Mouse (Mus musculus): ENCODE results near the gene Khdc3. TPM values are rescaled to one million over a fixed set of nuclear protein-coding genes. Genes with fewer than 3 reads are reported as not detected.
"Not testable (repeated sequence)": the region's sequence is repeated elsewhere in the genome, so short reads cannot be mapped to it uniquely, and the experiment has no call there.

The Khdc3 gene
- polyA plus RNA-seq, 1 experiment from 2014 or later: not detected

DNA sequence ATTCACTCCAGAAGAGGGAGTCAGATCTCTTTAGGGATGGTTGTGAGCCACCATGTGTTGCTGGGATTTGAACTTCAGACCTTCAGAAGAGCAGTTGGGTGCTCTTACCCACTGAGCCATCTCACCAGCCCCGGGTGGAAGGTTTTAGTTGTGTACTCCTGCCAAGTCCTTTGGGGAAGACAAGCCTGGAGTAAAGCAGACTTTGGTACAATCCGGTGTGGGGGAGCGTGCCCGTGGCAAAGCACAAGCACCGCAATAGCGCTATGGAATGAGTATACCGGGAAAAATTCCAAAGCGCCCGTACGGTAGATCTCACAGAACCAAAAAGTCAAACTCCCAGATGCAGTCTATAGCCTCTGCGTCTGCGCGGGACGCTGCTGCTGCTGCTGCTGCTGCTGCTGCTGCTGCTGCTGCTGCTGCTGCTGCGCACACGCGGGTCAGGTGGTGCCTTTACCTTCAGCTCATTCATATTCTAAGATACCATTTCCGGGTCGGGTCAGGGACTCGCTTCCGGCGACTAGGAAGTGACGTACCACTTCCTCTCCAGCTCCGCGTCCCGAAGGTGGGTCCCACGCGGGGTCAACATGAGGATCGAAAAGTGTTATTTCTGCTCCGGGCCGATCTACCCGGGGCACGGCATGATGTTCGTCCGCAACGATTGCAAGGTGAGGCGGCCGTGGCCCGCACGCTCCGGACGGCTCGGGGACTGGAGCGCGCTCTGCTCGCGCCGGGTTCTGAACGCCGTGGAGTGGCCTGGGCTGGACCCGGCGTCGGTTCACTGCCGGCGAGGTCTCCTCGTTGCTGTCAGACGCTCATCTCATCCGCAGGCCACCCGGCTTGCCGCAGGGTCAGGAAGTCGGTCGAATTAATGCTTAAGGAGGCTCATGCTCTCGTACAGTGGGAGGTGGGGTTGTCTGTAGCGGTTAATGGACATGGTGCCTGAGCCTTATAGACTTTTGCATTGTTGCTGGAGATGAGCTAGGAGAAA lies 11.6 kb downstream of the Khdc3 start, which contains the start of gene Rsl24d1:
Gene Rsl24d1, plus strand, starts transcription at position 508 of the 988 bp plus-strand sequence.
- Histone ChIP-seq H3K27me3 (ENCODE audit: control insufficient read depth, insufficient read depth, low read length) (no peaks in the 10 kb centered on the region), H3K4me1 (ENCODE audit: control insufficient read depth, insufficient read depth, low read length) (peaks cover 6% of the 10 kb centered on the region; the same call in 1 of the 2 replicates), H3K9me3 (ENCODE audit: control insufficient read depth, low read length) (no peaks in the 10 kb centered on the region), H3K4me2 (peak within 1 kb of the TSS; percentile 62), H3K36me3 (ENCODE audit: control insufficient read depth, insufficient read depth, low read length) (peaks cover 10% of the 10 kb centered on the region), H3K9ac (ENCODE audit: low read length) (peak within 1 kb of the TSS; percentile 84), H3K4me3 (ENCODE audit: low read depth, low read length) (peak within 1 kb of the TSS; percentile 97), H3K27ac (ENCODE audit: low read depth, low read length) (peak within 1 kb of the TSS; percentile 7; the same call in 1 of the 2 replicates)
- ATAC-seq (ENCODE audit: low FRiP score) (peak; percentile 98), DNase-seq (ENCODE audit: low spot score, missing footprints) (peak; percentile 96)
- WGBS: under 1% methylated on average over 64 of the region's 64 CpGs

DNA sequence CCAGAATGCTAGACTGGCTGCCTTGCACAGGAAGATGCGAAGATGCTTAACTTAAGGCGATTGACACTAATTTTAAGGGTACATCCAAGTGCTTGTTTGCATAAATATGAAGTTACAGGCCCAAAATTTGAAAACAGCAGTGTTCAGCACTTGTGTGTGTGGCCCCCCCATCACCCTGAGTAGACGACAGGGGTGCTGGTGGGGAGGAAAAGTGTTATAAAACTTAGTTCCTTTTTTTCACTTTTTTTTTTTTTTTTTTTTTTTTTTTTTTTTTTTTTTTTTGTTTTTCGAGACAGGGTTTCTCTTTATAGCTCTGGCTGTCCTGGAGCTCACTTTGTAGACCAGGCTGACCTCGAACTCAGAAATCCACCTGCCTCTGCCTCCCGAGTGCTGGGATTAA lies 15.1 kb downstream of the Khdc3 start:
- 83% methylated on average over 6 of the region's 6 CpGs for WGBS
- not testable (repeated sequence) for ATAC-seq (ENCODE audit: low FRiP score); H3K27ac ChIP-seq (ENCODE audit: low read depth, low read length)

DNA sequence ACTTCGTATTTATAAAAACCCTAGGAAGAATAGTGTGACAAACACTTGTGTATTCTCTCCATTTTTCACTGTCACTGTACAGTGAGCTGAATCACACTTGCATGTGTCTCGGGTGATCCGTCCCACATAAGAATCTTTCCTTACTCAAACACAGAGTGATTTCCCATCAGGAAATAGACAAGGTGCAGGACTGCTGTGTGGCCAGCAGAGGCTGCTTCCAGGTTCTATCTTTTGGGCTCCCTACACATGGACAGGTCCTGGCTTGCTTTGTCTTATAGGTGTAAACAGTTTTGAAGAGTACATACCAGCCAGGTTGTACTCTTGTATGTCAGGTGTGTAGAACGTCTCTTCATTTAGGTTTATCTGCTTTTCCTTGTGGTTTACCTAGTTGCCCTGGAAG lies 16.4 kb downstream of the Khdc3 start:
- Histone ChIP-seq H3K4me2 (no peak overlapping the region), H3K9ac (ENCODE audit: low read length) (no peak overlapping the region), H3K27ac (ENCODE audit: low read depth, low read length) (no peak overlapping the region), H3K4me1 (ENCODE audit: control insufficient read depth, insufficient read depth, low read length) (peaks cover 6% of the 10 kb centered on the region; the same call in 1 of the 2 replicates), H3K9me3 (ENCODE audit: control insufficient read depth, low read length) (no peaks in the 10 kb centered on the region), H3K27me3 (ENCODE audit: control insufficient read depth, insufficient read depth, low read length) (no peaks in the 10 kb centered on the region), H3K4me3 (ENCODE audit: low read depth, low read length) (no peak overlapping the region), H3K36me3 (ENCODE audit: control insufficient read depth, insufficient read depth, low read length) (peaks cover 20% of the 10 kb centered on the region)
- WGBS: 90% methylated on average over 4 of the region's 4 CpGs
- DNase-seq (ENCODE audit: low spot score, missing footprints) (no peak), ATAC-seq (ENCODE audit: low FRiP score) (no peak)

More for the DNA sequence above, 15.1 kb downstream of the Khdc3 start:
- not testable (repeated sequence) for H3K4me3 ChIP-seq (ENCODE audit: low read depth, low read length); DNase-seq (ENCODE audit: low spot score, missing footprints); H3K9ac ChIP-seq (ENCODE audit: low read length); H3K4me1 ChIP-seq (ENCODE audit: control insufficient read depth, insufficient read depth, low read length); H3K9me3 ChIP-seq (ENCODE audit: control insufficient read depth, low read length); H3K27me3 ChIP-seq (ENCODE audit: control insufficient read depth, insufficient read depth, low read length); H3K4me2 ChIP-seq
- peaks cover 20% of the 10 kb centered on the region for H3K36me3 ChIP-seq (ENCODE audit: control insufficient read depth, insufficient read depth, low read length)

DNA sequence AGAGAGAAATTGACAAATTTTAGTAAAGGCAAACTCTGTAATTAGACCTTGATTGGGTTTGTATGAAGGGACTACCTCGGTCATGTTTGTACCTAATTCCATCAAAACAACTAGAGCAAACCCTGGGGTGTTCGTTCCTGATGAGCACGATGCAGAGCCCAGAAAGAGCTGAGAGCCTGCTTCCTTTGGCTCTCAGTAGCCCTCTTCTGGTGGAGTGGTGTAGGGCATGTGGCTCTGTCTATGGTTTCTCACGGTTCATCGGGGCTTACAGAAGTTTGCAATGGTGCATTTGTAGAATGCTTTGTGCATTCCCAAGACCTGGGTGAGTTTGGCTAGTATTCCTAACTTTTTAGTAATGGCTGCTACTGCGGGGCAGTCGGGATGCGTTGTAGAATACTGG lies 20.1 kb downstream of the Khdc3 start:
- Histone ChIP-seq H3K4me1 (ENCODE audit: control insufficient read depth, insufficient read depth, low read length) (no peaks in the 10 kb centered on the region), H3K27me3 (ENCODE audit: control insufficient read depth, insufficient read depth, low read length) (no peaks in the 10 kb centered on the region), H3K9me3 (ENCODE audit: control insufficient read depth, low read length) (no peaks in the 10 kb centered on the region), H3K4me2 (no peak overlapping the region), H3K27ac (ENCODE audit: low read depth, low read length) (no peak overlapping the region), H3K36me3 (ENCODE audit: control insufficient read depth, insufficient read depth, low read length) (peaks cover 24% of the 10 kb centered on the region), H3K9ac (ENCODE audit: low read length) (no peak overlapping the region), H3K4me3 (ENCODE audit: low read depth, low read length) (no peak overlapping the region)
- DNase-seq (ENCODE audit: low spot score, missing footprints) (no peak), ATAC-seq (ENCODE audit: low FRiP score) (no peak)
- 78% methylated on average over 8 of the region's 8 CpGs for WGBS

DNA sequence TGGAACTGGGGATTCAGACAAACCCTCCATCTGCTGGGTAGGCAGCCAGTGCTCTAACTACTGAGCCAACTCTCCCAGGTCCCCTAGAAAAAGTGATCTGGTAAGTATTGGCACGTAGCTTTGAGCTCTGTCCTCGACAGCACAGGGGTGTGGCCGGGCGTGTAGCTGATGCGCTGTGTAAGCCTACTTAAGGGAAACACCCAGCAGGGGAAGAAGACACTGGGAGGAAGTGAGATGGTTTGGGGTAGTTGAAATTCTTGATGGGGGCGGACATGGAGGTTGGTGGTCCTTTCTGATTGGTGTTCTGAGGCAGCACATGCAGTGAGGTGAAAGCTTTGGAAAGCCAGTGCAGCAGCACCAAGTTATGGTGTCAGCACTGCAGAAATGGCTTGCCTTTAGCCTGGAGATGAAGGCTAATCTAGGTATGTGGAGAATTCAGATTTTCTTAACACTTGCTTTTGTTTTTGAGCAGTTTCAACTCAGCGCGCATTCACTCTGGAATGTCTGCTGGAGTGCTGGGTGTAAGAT lies 23.5 kb downstream of the Khdc3 start:
- Histone ChIP-seq H3K4me2 (no peak overlapping the region), H3K4me1 (ENCODE audit: control insufficient read depth, insufficient read depth, low read length) (0 out of 2 replicates have a peak, but pooled peaks cover 3% of the 10 kb centered on the region), H3K4me3 (ENCODE audit: low read depth, low read length) (no peak overlapping the region), H3K27me3 (ENCODE audit: control insufficient read depth, insufficient read depth, low read length) (no peaks in the 10 kb centered on the region), H3K9me3 (ENCODE audit: control insufficient read depth, low read length) (no peaks in the 10 kb centered on the region), H3K36me3 (ENCODE audit: control insufficient read depth, insufficient read depth, low read length) (peaks cover 14% of the 10 kb centered on the region), H3K9ac (ENCODE audit: low read length) (no peak overlapping the region), H3K27ac (ENCODE audit: low read depth, low read length) (no peak overlapping the region)
- ATAC-seq (ENCODE audit: low FRiP score) (no peak), DNase-seq (ENCODE audit: low spot score, missing footprints) (no peak)
- 88% methylated on average over 8 of the region's 8 CpGs for WGBS

DNA sequence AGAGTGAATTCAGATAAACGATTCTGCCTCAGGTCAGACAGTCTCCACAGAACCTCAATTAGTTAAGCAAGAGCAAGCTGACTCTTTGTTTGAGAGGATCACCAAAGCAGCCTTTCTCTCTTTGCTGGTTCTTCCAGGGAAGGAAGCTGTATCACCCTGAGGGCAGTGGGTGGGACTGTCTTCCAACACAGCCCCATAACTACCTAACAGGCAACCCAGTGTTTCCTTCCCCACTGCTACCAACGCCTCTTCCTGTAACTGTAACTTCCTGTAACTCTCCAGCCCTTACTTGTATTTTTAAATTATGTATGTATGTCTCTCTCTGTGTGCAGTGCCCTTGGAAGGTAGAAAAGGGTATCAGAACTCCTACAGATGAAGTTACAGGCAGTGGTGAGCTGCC lies 25.8 kb downstream of the Khdc3 start:
- H3K36me3 ChIP-seq (ENCODE audit: control insufficient read depth, insufficient read depth, low read length): peaks cover 8% of the 10 kb centered on the region; the same call in 1 of the 2 replicates
- DNase-seq (ENCODE audit: low spot score, missing footprints) (no peak), ATAC-seq (ENCODE audit: low FRiP score) (no peak)
- H3K4me3 ChIP-seq (ENCODE audit: low read depth, low read length): no peak overlapping the region
- H3K9ac ChIP-seq (ENCODE audit: low read length): no peak overlapping the region
- H3K27ac ChIP-seq (ENCODE audit: low read depth, low read length): no peak overlapping the region
- no peak overlapping the region for H3K4me2 ChIP-seq
- no peaks in the 10 kb centered on the region for H3K9me3 ChIP-seq (ENCODE audit: control insufficient read depth, low read length)
- no peaks in the 10 kb centered on the region for H3K27me3 ChIP-seq (ENCODE audit: control insufficient read depth, insufficient read depth, low read length)
- 0 out of 2 replicates have a peak, but pooled peaks cover 3% of the 10 kb centered on the region for H3K4me1 ChIP-seq (ENCODE audit: control insufficient read depth, insufficient read depth, low read length)
- 94% methylated on average over 2 of the region's 2 CpGs for WGBS

DNA sequence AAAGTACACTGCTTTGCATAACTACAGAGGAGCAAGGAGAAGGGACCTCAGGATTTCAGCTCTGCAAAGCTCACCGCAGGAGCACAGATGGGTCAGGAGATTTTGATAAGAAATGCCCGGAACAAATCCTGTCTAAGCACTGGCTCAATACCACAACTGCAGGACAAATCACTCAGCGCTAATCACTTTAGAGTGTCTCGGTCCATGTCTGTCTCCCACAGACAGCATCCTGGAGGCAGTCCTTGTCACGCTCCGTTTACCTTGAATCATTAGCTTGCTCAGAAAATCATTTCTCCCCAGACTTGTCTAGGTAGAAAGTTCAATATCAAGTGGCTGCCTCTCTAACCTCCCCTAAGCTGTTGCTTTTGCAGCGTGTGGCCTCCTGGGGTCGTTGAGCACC lies 28.2 kb downstream of the Khdc3 start:
- Histone ChIP-seq H3K9me3 (ENCODE audit: control insufficient read depth, low read length) (no peaks in the 10 kb centered on the region), H3K9ac (ENCODE audit: low read length) (no peak overlapping the region), H3K27ac (ENCODE audit: low read depth, low read length) (no peak overlapping the region), H3K4me2 (no peak overlapping the region), H3K27me3 (ENCODE audit: control insufficient read depth, insufficient read depth, low read length) (no peaks in the 10 kb centered on the region), H3K4me3 (ENCODE audit: low read depth, low read length) (no peak overlapping the region), H3K4me1 (ENCODE audit: control insufficient read depth, insufficient read depth, low read length) (0 out of 2 replicates have a peak, but pooled peaks cover 3% of the 10 kb centered on the region), H3K36me3 (ENCODE audit: control insufficient read depth, insufficient read depth, low read length) (peaks cover 4% of the 10 kb centered on the region; the same call in 1 of the 2 replicates)
- no peak for ATAC-seq (ENCODE audit: low FRiP score)
- DNase-seq (ENCODE audit: low spot score, missing footprints): no peak
- WGBS: 65% methylated on average over 8 of the region's 8 CpGs

DNA sequence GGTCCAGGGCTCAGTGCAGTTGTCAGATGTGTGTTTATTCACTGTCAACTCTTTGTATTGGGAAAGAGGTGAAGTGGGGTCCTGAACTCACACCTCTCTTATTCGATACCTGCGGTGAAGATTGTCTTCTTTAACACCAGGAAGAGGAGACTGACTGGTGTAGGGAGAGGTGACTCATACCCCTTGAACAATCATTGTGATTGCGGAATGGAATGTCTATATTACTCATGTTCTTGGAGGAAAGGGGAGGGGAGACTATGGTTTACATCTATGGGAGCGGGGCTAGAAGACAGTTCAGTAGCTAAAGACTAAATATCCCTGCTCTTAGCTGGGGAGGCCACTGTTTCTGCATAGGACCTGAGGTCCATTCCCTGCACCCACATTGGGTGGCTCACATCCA lies 28.9 kb downstream of the Khdc3 start:
- Histone ChIP-seq H3K9ac (ENCODE audit: low read length) (no peak overlapping the region), H3K9me3 (ENCODE audit: control insufficient read depth, low read length) (no peaks in the 10 kb centered on the region), H3K4me3 (ENCODE audit: low read depth, low read length) (no peak overlapping the region), H3K4me1 (ENCODE audit: control insufficient read depth, insufficient read depth, low read length) (0 out of 2 replicates have a peak, but pooled peaks cover 3% of the 10 kb centered on the region), H3K36me3 (ENCODE audit: control insufficient read depth, insufficient read depth, low read length) (peaks cover 2% of the 10 kb centered on the region; the same call in 1 of the 2 replicates), H3K4me2 (no peak overlapping the region), H3K27me3 (ENCODE audit: control insufficient read depth, insufficient read depth, low read length) (no peaks in the 10 kb centered on the region), H3K27ac (ENCODE audit: low read depth, low read length) (no peak overlapping the region)
- no peak for ATAC-seq (ENCODE audit: low FRiP score)
- DNase-seq (ENCODE audit: low spot score, missing footprints): peak; percentile 12
- 89% methylated on average over 4 of the region's 4 CpGs for WGBS

All from midbrain, embryonic 11.5 days (tissue).